Mouse (Mus musculus): ENCODE measurements around the gene Cacna1c. TPM values are rescaled to one million over a fixed set of nuclear protein-coding genes. Genes with fewer than 3 reads are reported as not detected.

The Cacna1c gene
- total RNA-seq (2021), result 1 to 10 TPM; 3.6 to 4.9 TPM
- long read RNA-seq, experiment 1, partial matches to known transcripts, result 0 of 1 reads
- long read RNA-seq, experiment 1, other reads (novel, unspliced or antisense), result 1 of 1 reads
- long read RNA-seq, experiment 2, result 0 reads

DNA sequence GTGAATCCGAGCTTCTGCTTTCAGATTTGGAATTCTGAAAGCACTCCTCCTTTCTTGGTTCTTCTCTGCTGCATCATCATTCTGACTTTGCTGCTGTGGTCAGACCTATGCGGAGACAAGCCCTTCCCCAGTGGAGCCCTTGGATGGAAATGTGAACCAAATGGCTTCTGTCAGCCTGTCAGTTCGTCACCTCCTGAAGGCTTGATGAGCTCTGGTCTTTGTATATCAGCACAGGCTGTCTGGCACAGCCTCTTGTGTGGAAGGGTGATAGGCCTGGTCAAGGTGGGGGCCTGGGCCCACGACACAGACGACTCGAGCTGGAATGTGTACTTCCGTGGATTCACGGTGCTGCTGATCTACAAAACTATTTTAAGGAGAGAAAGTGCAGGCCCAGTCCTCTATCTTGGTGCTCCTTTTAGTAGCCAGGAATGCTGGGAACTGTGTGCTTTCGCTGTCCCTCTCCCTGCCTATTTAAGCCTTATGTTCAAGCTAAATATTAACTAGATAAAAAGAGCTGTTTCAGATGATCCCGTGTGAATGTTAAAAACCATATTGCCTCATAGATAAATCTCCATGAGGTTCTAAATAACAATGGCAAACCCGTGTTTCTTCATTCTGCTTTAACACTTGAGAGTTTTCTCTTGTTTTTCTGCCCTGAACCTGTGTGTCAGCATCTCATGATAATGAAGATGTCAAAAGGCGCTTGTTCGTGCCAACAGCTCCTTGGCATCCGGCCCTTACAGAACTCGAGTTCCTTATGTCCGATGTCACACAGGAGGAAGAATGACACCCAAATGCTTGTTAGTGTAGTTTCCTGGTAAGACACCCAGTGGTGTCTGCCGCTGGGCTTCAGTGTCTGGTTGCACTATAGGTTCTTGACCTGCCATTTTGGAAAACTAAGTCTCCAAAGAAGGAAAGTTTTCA is at the start of gene Cacna1c:
TSS of gene Cacna1c (minus strand) at position 37 of the 924 bp plus-strand sequence.
- intact Hi-C loops (cut with DNase I; ENCODE audit: low total_unique reads), result no loop called here

DNA sequence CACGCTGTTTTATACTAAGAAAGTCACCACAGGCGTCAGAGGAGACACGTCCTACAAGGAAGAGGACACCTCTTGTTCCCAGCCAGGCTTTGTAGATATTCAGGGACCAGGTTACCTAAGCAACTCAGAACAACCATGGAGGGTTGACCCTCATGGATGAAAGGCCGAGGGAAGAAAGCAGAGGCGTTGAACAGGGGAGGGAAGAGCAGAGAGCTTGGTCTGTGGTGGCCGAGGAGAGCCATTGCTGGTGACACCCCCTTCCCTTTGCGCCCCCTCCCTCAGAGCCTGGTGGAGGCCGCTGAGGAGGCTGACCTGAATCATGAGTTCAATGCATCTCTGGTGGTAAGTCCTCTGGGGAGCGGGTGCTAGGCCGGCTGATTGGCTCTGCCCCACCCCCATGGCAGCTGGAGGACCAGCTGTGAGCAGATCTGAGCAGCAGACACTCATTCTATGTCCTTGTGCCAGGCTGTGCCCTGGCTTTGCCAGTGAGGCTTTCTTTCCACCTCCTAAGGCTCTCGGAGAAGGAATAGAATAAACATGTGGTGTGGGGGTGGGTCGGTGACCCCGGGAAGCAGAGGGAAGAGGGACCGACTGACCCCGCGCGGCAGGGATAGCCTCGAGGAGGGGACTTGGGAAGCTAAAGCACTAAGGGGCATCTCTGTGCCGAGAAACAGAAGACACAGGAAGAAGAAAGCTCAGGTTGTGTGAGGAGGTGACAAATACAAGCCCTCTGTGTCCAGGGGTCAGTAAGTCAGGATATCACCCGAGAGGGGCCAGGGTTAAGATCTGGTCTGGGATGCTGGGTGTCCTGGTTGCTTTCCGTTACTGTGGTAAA is 44.9 kb upstream of the Cacna1c start:
- intact Hi-C loops (cut with DNase I; ENCODE audit: low total_unique reads), result no loop called here
- peak; percentile 36 for DNase-seq

More for the DNA sequence above, at the start of gene Cacna1c:
- DNase-seq, result no peak

DNA sequence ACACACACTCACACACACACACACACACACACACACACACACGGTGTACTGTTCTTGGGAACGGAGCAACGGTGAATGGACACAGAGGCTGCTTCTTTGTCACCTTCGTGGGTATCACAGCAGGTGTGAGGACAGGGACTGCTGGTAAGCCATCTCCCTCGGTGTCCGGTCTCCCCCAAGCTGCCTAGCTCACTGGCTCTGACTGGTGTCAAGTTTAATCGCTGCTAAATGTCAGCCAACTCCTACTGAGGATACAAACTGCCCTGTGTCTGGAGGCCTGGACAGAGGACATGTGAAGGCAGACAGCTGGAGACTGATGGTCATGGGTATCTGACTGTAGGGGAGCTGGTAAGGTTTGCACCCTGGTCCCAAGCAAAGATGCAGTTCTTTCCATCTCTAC is 44.0 kb upstream of the Cacna1c start:
- no peak for DNase-seq
- intact Hi-C loops (cut with DNase I; ENCODE audit: low total_unique reads), result no loop called here

DNA sequence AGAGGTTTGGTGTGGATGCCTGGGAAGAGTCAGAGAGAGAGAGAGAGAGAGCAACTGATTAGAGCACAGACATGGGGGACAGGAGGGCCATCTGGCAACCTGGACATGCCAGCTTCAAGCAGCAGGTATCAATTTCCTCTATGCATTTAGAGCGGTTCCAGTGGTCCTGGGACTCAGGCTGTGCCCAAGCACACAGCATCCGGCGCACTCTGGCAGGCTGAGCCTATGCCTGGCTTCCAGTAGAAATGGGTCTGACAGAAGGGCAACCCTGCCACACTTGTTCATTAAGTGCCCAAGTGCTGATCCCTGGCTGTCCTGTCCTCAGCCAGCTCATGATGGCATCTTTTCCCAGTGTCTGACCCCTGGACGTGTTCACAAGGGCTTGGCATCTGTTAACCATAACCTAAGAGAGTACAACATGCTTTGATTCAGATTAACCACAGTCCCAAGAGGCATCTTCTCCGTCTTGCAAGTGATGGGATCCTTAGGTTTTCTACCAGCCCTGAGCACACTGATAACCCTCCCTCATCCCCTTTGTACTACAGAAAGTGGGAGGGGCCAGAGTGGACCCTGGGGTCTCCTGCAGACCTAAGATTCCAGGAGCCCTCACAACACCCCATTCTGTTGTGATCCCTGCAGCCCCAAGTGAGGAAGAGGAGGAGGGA is 43.3 kb upstream of the Cacna1c start:
- DNase-seq, result no peak
- intact Hi-C loops (cut with DNase I; ENCODE audit: low total_unique reads), result no loop called here

DNA sequence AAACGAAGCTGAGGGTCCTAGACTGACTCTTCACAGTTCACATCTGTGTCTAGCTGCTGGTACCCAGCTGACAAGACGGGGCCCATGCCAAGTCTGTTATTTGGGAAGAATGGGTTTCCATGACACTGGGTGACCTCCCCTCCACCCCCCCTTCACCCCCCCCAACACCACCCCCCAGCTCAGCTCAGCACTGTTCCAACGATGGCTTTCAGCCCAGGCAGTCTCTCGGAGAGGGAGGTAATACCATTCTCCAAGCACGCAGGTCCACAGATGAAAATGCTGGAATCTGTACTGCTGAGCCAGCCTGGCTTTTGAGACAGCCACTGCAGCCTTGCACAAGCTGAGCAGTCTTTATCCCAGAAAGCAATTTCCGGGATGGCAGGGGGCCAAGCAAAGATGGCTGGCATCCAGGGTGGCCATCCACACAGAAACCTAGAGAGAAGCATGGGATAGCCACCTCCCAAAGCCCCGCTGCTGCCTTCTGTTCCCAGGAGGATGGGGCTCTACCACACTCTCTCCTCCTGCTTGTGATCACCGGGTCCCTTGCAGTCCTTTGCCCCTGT is 41.3 kb upstream of the Cacna1c start:
- peak; percentile 43 for DNase-seq
- intact Hi-C loops (cut with DNase I; ENCODE audit: low total_unique reads), result no loop called here

DNA sequence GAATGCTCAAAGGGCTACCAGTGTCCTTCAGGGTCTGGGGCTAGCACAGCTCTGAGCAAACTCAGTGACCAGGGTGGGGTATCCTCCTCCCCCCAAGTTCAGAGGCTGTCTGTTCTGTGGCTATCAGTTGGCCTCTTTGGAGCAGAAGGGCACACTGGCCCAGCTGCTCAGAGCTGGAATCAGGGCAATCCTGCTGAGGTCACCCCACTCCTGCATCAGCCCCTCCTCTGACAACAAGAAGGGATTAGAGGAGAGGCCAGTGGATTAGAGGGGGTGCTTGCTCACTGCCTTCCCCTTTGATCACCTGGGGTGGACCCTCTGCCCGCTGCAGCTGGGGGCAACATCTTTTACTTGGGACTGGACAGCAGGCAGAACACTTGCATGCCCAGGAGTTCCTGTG is 40.0 kb upstream of the Cacna1c start, which contains the start of gene Cacna2d4:
TSS of gene Cacna2d4 (plus strand) at position 286 of the 400 bp plus-strand sequence.
- DNase-seq, result no peak
- intact Hi-C loops (cut with DNase I; ENCODE audit: low total_unique reads), result no loop called here

DNA sequence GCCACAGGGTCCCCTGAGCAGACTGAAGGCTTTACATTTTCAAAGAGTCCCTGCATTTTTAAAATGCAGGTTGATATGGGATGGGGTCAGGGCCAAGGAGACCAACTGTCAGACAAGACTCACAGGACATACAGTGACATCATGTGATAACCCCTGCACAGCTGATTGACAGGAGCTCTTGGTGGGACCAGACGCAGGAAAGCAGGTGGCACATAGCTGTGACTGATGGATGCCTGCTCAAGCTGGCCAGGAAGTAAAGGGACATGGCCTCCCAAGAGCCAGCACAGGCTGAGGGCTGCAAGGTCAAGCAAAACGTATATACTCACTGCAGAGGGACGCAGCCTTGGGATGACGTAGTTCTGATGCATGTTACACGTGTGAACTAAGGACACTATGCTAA is 39.2 kb upstream of the Cacna1c start:
- DNase-seq, result no peak
- intact Hi-C loops (cut with DNase I; ENCODE audit: low total_unique reads), result no loop called here

DNA sequence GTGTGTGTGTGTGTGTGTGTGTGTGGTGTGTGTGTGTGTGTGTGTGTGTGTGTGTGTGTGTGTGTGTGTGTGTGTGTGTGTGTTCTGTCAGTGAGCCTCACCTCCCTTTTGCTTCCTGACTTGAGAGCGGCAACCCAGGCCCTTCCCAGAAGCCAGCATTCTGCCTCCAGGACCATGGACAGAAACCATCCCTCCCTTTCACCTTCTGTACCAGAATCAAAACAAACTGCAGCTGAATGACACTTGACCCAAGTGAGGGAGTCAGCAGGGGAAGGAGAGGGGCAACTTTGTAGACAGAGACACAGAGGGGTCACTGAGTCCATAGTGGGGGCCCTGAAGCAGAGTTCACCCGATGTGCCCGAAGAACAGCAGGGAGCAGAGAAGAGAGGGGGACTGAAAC is 36.8 kb upstream of the Cacna1c start:
- intact Hi-C loops (cut with DNase I; ENCODE audit: low total_unique reads), result no loop called here

DNA sequence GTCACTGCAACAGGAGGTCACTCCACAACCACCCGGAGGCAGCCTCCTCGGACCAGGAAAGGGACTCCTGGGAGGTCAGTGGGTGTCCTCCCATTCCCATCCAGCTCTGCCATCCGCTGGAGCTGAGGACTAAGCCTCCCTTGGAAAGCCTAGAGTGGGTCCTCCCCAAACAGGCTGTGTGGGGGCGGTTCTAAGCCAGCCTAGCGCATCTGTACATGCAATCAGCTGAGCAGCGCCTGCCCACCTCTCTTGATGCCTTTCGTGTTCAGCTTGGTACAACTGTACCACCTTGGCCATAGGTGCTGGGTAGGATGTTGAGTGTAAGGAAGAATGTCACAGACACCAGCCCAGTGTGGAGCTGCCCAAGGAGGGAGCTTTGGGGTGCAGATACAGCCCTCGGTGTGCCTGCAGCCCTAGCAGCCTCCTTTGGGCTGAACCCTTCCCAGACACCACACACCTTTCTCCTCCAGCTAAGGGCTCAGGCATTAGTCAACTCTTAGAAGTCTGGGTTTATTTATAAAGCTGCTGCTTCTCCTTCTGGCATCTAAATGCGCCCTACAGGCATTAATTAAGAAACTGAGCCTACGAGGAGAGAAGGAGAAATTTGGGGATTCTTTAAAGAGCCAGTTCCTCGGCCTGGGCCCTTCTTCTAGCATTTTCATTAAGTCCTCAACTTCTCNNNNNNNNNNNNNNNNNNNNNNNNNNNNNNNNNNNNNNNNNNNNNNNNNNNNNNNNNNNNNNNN is 32.8 kb upstream of the Cacna1c start:
- intact Hi-C loops (cut with DNase I; ENCODE audit: low total_unique reads), result no loop called here
- DNase-seq, result no peak

More for the DNA sequence above, 36.8 kb upstream of the Cacna1c start:
- no peak for DNase-seq

DNA sequence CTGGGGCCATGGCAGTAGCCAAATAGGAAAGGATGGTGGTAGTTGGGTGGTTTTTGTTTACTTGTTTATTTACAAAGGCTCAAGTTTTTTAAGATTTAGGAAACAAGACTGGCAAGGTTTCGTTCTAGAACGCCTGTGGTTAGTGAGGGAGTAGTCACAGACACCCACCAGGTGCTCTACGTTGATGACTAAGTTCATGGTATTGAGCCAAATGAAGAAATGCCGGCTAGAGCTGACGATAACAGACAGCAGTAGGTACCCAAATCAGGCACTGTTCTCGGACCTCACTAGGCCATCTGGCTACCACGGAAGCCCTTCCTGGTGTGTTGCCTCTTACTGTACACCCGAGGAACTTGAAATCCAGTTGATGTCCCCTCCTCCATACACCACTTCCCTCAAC is 30.8 kb upstream of the Cacna1c start:
- no peak for DNase-seq
- intact Hi-C loops (cut with DNase I; ENCODE audit: low total_unique reads), result no loop called here

DNA sequence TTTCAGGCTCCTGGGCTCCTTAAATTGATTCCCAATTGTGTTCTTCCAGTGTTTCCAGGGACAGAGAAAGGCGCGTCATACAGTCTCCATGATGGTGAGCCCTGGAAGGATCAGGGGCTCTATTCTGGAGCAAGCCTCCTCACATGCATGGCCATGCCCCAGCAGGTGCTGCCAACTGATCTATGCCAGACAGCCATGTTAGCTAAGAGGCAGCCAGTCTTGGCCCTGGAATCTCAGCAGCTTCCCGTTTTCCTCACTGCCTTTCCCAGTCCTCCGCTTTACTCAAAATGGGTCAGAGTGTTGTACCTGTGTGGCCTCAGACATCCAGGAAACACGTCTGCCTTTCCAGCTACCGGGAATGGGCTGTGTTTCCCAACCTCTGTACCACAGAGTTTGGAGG is 29.5 kb upstream of the Cacna1c start:
- intact Hi-C loops (cut with DNase I; ENCODE audit: low total_unique reads), result no loop called here

DNA sequence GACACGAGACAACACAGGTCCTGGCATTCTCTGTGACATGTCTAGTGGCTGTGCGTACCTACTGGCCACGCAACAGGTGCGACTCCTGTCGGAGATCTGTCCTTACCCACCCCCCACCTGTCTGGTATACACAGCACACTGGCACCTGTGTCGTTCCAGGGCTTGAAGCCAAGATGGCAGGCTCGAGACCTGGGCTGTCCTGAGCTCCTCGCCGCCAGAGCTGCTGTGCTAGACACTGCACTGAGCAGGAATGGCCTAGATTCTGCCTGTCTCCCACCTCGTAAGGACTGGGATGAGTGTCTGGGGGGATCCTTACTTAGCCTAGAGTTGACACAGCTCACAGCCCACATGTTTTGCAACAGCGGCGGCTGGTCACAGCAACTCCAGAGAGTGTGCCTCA is 29.0 kb upstream of the Cacna1c start:
- no peak for DNase-seq
- intact Hi-C loops (cut with DNase I; ENCODE audit: low total_unique reads), result no loop called here

More for the DNA sequence above, 29.5 kb upstream of the Cacna1c start:
- no peak for DNase-seq

DNA sequence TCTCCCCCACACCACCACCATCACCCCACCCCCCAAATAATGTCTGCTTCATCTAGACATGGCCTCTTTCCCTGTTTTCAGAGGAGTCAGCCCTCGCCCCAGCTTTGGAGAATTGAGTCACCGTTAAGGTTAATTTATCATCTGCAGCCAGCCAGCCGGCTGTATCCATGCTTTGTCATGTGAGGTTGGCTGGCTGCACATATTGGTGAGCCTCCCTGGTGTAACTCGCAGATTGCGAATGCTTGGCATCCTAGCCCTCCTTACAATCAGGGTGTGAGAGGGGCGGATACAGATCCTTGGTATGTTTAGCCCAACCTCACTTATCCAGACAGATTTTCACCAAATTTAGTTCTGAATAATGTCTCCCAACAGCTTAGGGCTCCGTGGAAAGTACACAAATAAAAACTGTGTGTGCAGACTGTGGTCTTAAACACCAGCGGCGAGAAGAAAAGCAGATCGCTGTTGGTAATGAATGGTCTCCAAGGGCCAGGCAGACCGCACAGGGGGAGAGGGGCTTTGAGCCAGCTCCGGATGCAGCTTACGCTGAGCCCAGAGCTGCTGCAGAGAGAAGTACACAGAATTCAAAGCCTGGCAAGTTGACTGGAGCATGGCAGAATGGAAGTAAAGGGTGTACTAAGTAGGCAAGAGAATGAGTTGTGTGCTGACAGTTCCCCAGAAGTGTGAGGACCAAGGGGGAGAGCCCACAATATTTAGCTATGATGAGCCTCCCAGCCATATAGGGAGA is 28.4 kb upstream of the Cacna1c start:
- intact Hi-C loops (cut with DNase I; ENCODE audit: low total_unique reads), result no loop called here
- no peak for DNase-seq

DNA sequence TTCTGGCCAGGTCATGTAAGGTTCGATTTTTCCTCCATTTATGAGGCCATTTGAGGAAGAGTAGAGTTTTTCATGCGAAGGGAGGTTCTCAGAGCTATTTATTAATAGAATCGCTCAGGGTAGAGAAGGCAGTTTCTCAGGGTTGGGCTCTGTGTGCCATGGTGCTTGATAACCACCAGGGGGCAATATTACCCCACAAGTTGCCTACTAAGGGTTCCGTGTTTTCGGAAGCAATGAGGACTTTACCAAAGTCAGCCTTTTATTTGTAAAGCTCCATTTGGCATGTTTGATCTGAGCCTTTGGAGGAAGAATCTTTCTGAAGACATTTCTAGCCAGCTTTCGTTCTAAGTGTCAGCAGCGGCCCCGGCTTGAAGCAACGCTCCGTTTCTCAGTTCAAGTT is 24.1 kb upstream of the Cacna1c start:
- intact Hi-C loops (cut with DNase I; ENCODE audit: low total_unique reads), result no loop called here
- no peak for DNase-seq

DNA sequence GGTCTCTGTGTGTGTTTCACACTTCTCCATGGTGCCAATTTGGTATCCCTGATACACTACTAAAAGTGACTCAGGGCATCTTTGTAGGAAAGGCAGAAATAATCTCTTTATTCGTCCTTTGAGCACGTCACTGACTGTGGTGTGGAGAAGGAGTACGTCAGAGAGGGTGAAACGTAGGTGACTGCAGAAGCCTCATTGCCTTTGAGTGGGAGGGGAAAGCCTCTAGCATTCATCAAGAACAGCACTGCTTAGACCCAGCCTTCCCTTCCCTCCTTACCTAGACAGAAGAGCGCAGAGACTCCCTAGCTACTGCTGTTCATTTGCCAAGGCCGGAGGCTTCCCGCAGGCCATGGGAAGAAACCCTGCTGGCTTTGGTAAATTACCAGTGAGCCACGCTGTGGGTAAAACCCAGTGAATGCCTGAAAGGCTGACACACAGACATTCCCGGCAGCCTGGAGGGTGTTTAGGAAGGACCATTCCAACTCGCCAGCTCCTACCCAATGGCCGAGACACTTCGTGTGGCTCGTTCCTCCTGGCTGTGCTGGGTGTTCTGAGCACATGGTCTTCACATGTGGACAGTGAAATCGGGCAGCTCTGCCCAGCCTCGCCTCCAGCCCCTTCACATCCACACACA is 23.1 kb upstream of the Cacna1c start:
- no peak for DNase-seq
- intact Hi-C loops (cut with DNase I; ENCODE audit: low total_unique reads), result loop anchor here (2.0 kb wide), 1 partner anchor 127 kb away; no protein-coding TSS in a partner anchor

DNA sequence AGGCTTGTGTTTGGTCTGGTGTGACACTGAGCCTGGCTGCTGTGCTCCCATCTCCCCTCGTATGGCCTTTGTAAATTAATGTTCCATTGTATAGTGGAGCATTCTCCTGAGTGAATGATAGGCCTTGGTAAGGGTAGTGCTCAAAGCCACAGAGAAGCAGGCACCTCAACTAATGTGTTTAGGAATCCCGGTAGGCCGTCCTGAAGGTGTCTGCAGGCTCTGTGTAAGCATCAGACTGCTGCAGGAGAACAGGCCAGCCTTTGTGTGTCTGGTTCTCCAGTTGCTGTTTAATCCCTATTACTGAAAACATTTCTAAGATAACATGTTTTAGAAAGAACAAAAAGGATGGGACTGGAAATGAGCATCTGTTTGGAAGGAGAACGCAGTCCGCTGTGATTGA is 22.4 kb upstream of the Cacna1c start:
- intact Hi-C loops (cut with DNase I; ENCODE audit: low total_unique reads), result loop anchor here (2.0 kb wide), 1 partner anchor 128 kb away; no protein-coding TSS in a partner anchor
- no peak for DNase-seq

DNA sequence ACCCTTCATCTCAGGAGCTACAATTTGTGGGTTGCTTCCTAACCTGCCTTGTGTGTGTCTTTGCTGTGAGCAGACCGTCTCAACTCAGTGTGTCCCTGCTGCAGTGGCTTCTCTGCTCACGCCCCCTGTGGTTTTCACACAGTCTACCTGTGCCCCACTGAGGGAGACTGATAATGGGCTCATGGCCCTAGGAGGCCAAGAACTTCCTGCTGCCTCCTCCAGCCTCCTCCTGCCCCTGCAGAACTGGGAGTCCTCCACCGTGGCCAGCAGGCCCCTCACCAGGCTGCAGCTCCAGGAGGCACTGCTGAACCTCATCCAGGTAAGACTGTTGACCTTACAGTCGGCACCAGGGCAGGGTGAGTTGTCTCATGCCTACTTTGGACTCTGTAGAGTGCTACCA is 21.4 kb upstream of the Cacna1c start:
- intact Hi-C loops (cut with DNase I; ENCODE audit: low total_unique reads), result loop anchor here (2.0 kb wide), 2 partner anchors 129 to 219 kb away; no protein-coding TSS in a partner anchor
- no peak for DNase-seq

Data from gastrocnemius, postnatal 14 days (tissue).